Mouse (Mus musculus): ENCODE measurements at regions not wholly inside any gene's neighbourhood (a gene's known extent, or its start where the extent isn't known, plus 50 kb on each side); places are given as distances from the start of the nearest gene placed in this dataset.

DNA sequence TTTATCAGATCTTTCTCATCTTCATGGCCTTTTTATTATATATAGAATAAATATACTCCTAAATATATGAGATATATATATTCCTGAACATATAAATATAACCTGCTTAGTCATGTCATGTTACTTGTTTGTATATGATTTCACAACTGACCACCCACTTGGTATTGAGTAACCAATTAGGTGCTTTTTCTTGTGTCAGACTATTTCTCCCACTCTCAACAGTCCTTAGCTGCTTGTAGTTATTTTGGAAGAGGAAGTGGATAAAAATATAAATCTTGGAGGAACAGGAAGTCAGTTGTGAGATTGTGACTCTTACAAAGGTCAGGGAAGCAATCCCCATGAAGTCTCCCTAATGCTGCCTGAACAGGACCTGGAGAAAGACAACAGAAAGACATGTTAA is 224.6 kb downstream of the Kcnj2 start:
- no peak for DNase-seq (ENCODE audit: low spot score)
- H3K4me3 ChIP-seq: no peak overlapping the region
- H3K9me3 ChIP-seq (replicated peaks): no peaks in the 10 kb centered on the region; the same call in 1 of the 2 replicates
- no peaks in the 10 kb centered on the region for H3K27me3 ChIP-seq (ENCODE audit: low read depth, poor library complexity, severe bottlenecking)
- H3K4me1 ChIP-seq: no peaks in the 10 kb centered on the region
- no peak overlapping the region for H3K27ac ChIP-seq
- H3K36me3 ChIP-seq: no peaks in the 10 kb centered on the region

DNA sequence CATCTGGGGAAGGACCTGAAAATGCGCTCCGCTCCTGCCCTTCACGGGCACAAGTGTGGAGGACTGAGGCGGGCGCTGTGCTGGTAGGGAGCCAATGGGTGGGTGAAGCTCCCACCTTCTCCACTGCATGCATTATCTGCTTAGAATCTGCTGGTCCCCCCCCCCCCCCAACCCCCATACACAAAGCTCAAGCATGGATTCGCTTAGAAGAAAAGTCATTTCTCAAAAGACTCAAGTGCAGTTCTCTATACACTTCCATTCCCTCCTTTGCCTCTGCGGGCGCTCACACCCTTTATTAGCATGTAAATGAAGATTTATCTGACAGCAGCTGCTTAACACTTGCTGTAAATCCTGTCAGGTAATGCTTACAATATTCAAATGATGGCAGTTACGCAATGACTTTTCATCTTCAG is 230.4 kb downstream of the Kcnj2 start:
- H3K27me3 ChIP-seq (ENCODE audit: low read depth, poor library complexity, severe bottlenecking): no peaks in the 10 kb centered on the region
- no peak for DNase-seq (ENCODE audit: low spot score)
- no peak overlapping the region for H3K4me3 ChIP-seq
- H3K9me3 ChIP-seq (replicated peaks): no peaks in the 10 kb centered on the region; the same call in 1 of the 2 replicates
- peaks cover 41% of the 10 kb centered on the region for H3K4me1 ChIP-seq
- no peak overlapping the region for H3K27ac ChIP-seq
- no peaks in the 10 kb centered on the region for H3K36me3 ChIP-seq
- 13% methylated on average over 9 of the region's 9 CpGs for WGBS

DNA sequence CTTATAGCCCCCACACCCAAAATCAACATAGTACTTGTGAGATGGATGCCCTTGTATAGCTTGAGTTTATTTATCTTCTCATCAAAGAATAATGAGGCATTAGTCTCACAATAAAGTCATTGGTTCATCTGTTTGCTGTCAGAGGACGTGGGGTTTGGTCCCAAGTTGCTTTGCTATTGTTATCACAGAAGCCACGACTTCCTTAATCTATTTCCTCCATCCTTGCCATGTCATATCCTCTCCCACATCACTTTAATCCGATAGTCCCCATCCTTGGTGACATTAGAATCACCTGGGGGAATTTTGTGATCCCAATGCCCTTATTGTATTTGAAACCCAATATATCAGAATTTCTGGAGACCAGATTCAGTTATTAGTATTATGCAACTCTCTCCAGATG is 246.8 kb downstream of the Kcnj2 start:
- no peak for DNase-seq (ENCODE audit: low spot score)
- Histone ChIP-seq H3K4me1 (peaks cover 27% of the 10 kb centered on the region), H3K9me3 (replicated peaks) (no peaks in the 10 kb centered on the region), H3K27ac (no peak overlapping the region), H3K4me3 (no peak overlapping the region), H3K36me3 (no peaks in the 10 kb centered on the region), H3K27me3 (ENCODE audit: low read depth, poor library complexity, severe bottlenecking) (no peaks in the 10 kb centered on the region)
- WGBS: 53% methylated on average over 3 of the region's 3 CpGs

DNA sequence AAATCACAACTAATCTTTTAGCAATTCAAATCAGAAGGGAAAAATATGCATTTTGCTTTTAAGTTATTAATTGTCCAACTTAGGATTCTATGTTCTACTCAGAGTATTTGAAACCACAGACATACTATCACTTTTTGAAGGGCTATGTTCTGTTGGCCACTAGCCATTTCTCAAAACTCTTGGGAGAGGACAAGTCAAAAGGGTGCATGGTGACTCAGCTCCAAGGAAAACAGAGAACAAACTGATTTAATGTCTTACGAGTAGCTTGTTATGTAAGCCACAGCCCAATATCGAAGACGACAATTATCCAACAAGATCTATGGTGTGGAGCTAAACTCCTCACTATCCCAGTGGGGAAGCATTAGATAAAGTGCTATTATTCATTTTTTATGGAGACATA is 247.6 kb downstream of the Kcnj2 start:
- Histone ChIP-seq H3K4me1 (peaks cover 24% of the 10 kb centered on the region), H3K27me3 (ENCODE audit: low read depth, poor library complexity, severe bottlenecking) (no peaks in the 10 kb centered on the region), H3K9me3 (replicated peaks) (no peaks in the 10 kb centered on the region), H3K4me3 (no peak overlapping the region), H3K36me3 (no peaks in the 10 kb centered on the region), H3K27ac (no peak overlapping the region)
- DNase-seq (ENCODE audit: low spot score): no peak
- 72% methylated on average over 3 of the region's 3 CpGs for WGBS

DNA sequence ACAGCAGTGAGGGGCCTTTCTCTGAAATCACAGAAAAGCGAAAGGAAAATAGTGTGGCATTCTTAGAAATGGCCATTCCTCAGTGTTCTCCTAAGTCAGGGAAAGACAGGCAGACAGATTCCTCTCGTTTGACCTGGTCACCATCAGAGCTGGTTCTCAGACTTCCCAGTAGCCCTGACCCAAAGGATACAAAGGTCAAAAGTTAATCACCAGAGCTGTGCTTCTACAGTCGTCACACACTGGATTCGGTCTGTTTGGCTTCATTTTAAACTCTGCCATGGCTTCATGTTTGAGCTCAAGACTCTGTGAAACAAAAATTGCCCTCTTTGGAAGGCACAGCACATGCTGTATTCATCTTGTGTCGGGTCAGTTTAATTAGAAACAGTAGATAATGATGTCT is 255.6 kb downstream of the Kcnj2 start:
- WGBS: 31% methylated on average over 5 of the region's 5 CpGs

DNA sequence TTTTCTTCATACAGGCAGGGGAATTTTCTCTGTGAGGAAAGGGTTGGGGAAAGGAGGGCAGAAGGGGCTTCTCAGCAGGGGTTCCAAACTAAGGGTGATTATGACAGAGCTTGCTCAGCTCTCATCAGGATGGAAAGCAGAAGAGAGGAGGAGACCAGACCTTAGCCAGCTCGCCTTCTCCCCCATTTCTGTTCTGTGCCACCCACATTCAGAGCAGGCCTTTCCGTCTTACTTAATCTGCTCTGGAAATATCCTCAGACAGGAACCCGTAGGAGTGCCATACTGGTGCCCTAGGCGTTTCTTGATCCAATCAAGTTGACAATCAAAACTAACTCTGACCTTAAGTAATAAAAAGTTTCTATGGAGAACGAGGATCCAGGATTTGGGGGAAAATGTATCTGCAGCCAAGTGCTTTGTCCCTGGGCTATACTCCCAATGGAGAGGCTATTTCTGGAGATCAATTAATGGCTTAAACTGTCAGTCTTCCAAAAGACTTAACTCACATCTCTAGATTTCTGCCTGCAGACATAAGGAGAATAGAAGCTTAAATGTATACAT is 258.6 kb downstream of the Kcnj2 start:
- no peaks in the 10 kb centered on the region for H3K9me3 ChIP-seq (replicated peaks)
- no peak for DNase-seq (ENCODE audit: low spot score)

More for the DNA sequence above, 255.6 kb downstream of the Kcnj2 start:
- no peaks in the 10 kb centered on the region for H3K27me3 ChIP-seq (ENCODE audit: low read depth, poor library complexity, severe bottlenecking)
- H3K4me1 ChIP-seq: peaks cover 4% of the 10 kb centered on the region; the same call in 1 of the 2 replicates
- DNase-seq (ENCODE audit: low spot score): no peak
- H3K9me3 ChIP-seq (replicated peaks): no peaks in the 10 kb centered on the region
- no peak overlapping the region for H3K4me3 ChIP-seq
- no peak overlapping the region for H3K27ac ChIP-seq
- H3K36me3 ChIP-seq: no peaks in the 10 kb centered on the region

DNA sequence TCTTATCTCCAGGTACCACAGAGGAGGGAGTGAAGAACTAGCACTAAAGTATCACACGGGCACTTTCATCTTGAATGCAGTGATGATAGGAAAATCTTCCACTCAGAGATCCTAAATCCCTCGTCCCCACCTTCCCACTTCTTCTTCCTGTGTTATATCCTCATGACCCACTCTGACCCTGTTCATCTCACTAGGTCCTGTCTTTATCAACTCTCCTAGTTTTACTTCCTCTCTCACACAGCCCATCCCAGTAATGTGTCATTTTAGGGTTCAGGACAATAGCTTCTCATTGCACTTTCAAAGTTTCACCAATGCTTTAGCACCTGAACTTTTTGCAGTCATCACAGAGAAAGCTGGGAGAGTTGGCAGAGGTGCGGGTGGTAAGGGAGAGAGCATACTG is 261.0 kb downstream of the Kcnj2 start:
- no peaks in the 10 kb centered on the region for H3K27me3 ChIP-seq (ENCODE audit: low read depth, poor library complexity, severe bottlenecking)
- 83% methylated on average over 3 of the region's 3 CpGs for WGBS
- H3K36me3 ChIP-seq: no peaks in the 10 kb centered on the region
- no peak for DNase-seq (ENCODE audit: low spot score)
- no peaks in the 10 kb centered on the region; the same call in 1 of the 2 replicates for H3K4me1 ChIP-seq
- no peak overlapping the region for H3K27ac ChIP-seq
- H3K4me3 ChIP-seq: no peak overlapping the region
- no peaks in the 10 kb centered on the region for H3K9me3 ChIP-seq (replicated peaks)

More for the DNA sequence above, 258.6 kb downstream of the Kcnj2 start:
- H3K27ac ChIP-seq: no peak overlapping the region
- H3K36me3 ChIP-seq: no peaks in the 10 kb centered on the region
- peaks cover 4% of the 10 kb centered on the region; the same call in 1 of the 2 replicates for H3K4me1 ChIP-seq
- no peak overlapping the region for H3K4me3 ChIP-seq
- WGBS: 88% methylated on average over 5 of the region's 5 CpGs
- no peaks in the 10 kb centered on the region for H3K27me3 ChIP-seq (ENCODE audit: low read depth, poor library complexity, severe bottlenecking)

DNA sequence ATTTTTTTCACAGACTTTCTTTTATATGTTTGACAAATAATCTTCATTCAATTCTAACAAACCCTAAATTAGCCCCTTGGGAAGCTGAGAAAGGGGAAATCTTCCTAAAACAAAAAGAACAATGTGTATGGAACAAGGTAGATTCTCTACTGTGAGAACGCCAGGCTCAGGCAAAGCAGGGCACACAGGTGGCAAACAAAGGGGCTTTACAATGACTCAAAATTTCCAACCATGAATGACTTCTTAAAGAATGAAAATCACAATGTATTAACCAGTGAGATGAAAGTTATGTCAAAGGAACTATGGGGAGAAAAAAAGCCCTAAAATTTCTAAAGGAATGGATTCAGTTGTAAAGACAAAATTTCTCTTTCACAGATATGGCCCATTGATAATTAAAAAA is 262.3 kb downstream of the Kcnj2 start:
- no peaks in the 10 kb centered on the region for H3K9me3 ChIP-seq (replicated peaks)
- H3K36me3 ChIP-seq: no peaks in the 10 kb centered on the region
- H3K4me1 ChIP-seq: no peaks in the 10 kb centered on the region; the same call in 1 of the 2 replicates
- 86% methylated on average over 1 of the region's 1 CpGs for WGBS
- H3K27ac ChIP-seq: no peak overlapping the region
- H3K27me3 ChIP-seq (ENCODE audit: low read depth, poor library complexity, severe bottlenecking): no peaks in the 10 kb centered on the region
- no peak for DNase-seq (ENCODE audit: low spot score)
- no peak overlapping the region for H3K4me3 ChIP-seq

DNA sequence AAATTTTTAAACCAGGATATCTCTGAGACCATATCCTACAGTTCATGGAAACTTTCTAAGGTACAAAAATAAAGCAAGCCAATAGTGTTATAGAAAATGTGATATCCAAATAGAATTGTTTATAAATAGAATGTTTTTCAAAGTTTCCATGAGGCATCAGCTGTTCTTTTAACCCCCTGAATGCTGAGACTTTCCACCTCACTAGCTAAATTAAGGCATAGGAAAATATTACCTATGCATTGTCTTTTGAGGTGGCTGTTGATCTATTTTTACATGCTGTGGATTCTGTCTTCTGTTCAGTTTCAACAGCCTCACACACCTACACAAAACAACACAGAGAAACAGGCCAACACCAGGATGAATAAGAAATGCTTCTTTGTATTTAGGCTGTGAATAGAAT is 265.6 kb downstream of the Kcnj2 start:
- H3K27me3 ChIP-seq (ENCODE audit: low read depth, poor library complexity, severe bottlenecking): no peaks in the 10 kb centered on the region
- no peak overlapping the region for H3K4me3 ChIP-seq
- H3K4me1 ChIP-seq: no peaks in the 10 kb centered on the region
- no peaks in the 10 kb centered on the region for H3K9me3 ChIP-seq (replicated peaks)
- no peak overlapping the region for H3K27ac ChIP-seq
- no peaks in the 10 kb centered on the region for H3K36me3 ChIP-seq
- no peak for DNase-seq (ENCODE audit: low spot score)

DNA sequence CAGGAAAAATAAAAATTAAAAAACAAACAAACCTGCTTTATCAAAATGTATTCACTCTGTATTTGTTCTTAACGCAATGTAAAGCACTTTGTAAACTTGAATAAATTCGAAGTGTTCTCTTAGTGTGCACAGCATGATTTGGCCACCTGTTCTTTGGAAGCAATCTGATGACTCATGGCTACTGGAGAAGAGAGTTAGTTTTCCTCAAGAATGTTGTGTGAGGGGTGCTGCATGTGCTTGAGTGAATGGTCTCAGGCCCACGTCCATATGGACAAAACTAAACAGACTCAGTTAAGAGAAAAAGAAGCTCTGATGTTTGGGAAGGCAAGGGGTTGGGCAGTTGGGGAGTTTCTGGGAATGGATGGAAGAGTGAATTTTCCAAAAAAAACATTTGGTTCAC is 267.1 kb downstream of the Kcnj2 start:
- no peaks in the 10 kb centered on the region for H3K4me1 ChIP-seq
- no peaks in the 10 kb centered on the region for H3K36me3 ChIP-seq

DNA sequence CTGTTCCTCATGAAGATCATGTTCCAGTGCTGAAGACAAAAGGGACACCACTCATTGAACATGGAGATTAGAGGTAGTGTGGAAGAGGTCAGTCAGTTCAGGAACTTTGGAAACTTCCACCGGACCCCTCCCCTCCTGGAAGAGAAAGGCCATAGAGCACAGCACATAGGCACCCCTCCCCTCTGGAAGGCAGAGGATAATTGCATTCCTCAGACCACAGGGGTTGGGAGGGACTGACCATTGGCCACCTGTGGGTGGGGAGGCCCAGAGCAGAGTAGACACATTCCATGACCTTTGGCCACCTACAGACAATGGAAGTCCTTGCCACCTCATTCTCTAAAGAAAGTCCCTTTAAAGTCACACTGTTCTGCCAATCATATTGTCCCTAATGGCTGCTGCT is 281.6 kb downstream of the Kcnj2 start:
- no peaks in the 10 kb centered on the region for H3K9me3 ChIP-seq (replicated peaks)
- no peaks in the 10 kb centered on the region for H3K27me3 ChIP-seq (ENCODE audit: low read depth, poor library complexity, severe bottlenecking)
- no peak for DNase-seq (ENCODE audit: low spot score)
- H3K27ac ChIP-seq: no peak overlapping the region
- no peaks in the 10 kb centered on the region for H3K36me3 ChIP-seq
- WGBS: 65% methylated on average over 1 of the region's 1 CpGs
- H3K4me1 ChIP-seq: 0 out of 2 replicates have a peak, but pooled peaks cover 2% of the 10 kb centered on the region
- no peak overlapping the region for H3K4me3 ChIP-seq

More for the DNA sequence above, 267.1 kb downstream of the Kcnj2 start:
- 84% methylated on average over 3 of the region's 3 CpGs for WGBS
- Histone ChIP-seq H3K27ac (no peak overlapping the region), H3K27me3 (ENCODE audit: low read depth, poor library complexity, severe bottlenecking) (no peaks in the 10 kb centered on the region), H3K4me3 (no peak overlapping the region), H3K9me3 (replicated peaks) (no peaks in the 10 kb centered on the region)
- no peak for DNase-seq (ENCODE audit: low spot score)

DNA sequence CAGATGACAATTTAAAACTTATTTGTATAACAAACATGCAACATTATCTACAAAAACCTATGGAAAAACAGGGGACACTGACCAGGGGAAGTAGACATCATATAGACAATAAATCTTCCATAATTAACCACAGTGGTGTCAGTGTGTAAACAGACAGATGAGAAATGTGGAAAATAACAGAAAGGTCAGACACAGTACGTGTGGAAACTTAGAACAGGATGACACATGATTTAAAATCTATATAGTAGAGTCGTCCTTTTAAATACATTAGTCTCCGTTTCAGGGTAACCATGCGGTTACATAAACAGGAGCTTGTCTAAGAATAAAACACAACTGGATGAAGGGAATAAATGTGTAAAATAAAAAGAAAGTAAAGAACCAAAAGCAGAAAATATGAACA is 284.1 kb downstream of the Kcnj2 start:
- Histone ChIP-seq H3K4me3 (no peak overlapping the region), H3K27ac (no peak overlapping the region), H3K9me3 (replicated peaks) (no peaks in the 10 kb centered on the region), H3K4me1 (0 out of 2 replicates have a peak, but pooled peaks cover 2% of the 10 kb centered on the region), H3K36me3 (no peaks in the 10 kb centered on the region), H3K27me3 (ENCODE audit: low read depth, poor library complexity, severe bottlenecking) (no peaks in the 10 kb centered on the region)
- no peak for DNase-seq (ENCODE audit: low spot score)
- 74% methylated on average over 4 of the region's 4 CpGs for WGBS

DNA sequence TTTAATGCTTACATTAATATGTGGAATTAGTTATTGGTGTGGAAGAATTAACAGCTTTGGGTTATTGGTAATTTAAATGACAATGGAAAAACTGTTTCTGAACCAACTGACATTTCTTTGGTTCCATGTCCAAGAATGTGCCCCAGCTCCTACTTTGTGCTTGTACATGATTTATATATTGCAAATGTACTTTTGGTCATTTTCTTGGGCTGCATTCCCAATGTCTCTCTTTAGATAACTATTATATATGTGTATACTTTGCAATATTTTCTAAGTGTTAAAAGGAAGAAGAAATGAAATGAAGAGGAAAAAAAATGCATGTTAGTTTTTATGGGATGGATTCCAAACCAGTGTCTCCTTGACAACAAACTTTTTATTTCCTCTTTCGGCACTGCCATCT is 297.4 kb downstream of the Kcnj2 start:
- H3K9me3 ChIP-seq (replicated peaks): no peaks in the 10 kb centered on the region
- no peak for DNase-seq (ENCODE audit: low spot score)
- H3K4me3 ChIP-seq: no peak overlapping the region
- WGBS: 100% methylated on average over 1 of the region's 1 CpGs
- no peaks in the 10 kb centered on the region for H3K27me3 ChIP-seq (ENCODE audit: low read depth, poor library complexity, severe bottlenecking)
- H3K36me3 ChIP-seq: no peaks in the 10 kb centered on the region
- H3K4me1 ChIP-seq: no peaks in the 10 kb centered on the region
- H3K27ac ChIP-seq: no peak overlapping the region

DNA sequence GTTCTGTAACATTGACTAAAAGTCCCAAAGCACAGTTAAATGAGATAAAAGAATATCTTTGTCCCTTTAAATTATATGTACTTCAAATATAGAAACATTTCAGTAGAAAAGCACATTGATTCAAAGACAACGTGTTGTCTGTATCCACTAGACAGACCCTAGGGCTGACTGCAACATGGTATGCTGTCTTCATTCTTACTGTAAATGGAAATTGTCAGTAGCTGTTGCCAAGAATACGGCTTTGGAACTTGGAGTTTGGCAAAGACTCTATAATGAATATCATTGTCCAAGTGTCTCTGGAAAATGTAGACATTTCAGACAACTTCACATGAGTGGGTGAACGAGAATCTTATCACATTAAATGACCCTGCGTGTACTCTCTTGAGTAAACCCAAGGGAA is 311.2 kb downstream of the Kcnj2 start:
- no peaks in the 10 kb centered on the region for H3K27me3 ChIP-seq (ENCODE audit: low read depth, poor library complexity, severe bottlenecking)
- H3K36me3 ChIP-seq: no peaks in the 10 kb centered on the region
- no peaks in the 10 kb centered on the region for H3K4me1 ChIP-seq
- 93% methylated on average over 4 of the region's 4 CpGs for WGBS
- H3K27ac ChIP-seq: no peak overlapping the region
- no peaks in the 10 kb centered on the region for H3K9me3 ChIP-seq (replicated peaks)
- no peak for DNase-seq (ENCODE audit: low spot score)
- H3K4me3 ChIP-seq: no peak overlapping the region

All from limb, embryonic 10.5 days (tissue).